Mouse (Mus musculus) heart, embryonic 14.5 days (tissue): ENCODE results near the gene Fhl2. TPM values are rescaled to one million over a fixed set of nuclear protein-coding genes. Genes with fewer than 3 reads are reported as not detected.

Experiments used
- ATAC-seq: fragments of 200-750 bp; cut with Nextera tagmentation; 2 replicates; pipeline ENCODE4 v1.8.0; 2017; ENCODE audit warnings: low read depth, moderate TSS enrichment; ENCODE audit not compliant: insufficient number of reproducible peaks, insufficient read depth, low FRiP score
- H3K27ac ChIP-seq, 2 experiments: fragments of 200-500 bp in 1 of 2; fragments of 300-500 bp in 1 of 2; sonication (generic) in 1 of 2; replicated peaks in 1 of 2; 2 replicates each; pipeline ENCODE4 v1.5.1; 2012 to 2014; ENCODE audit warnings: low read depth in 2 of 2, low read length in 2 of 2, control low read depth in 1 of 2, mild to moderate bottlenecking in 1 of 2, mixed read lengths in 1 of 2; ENCODE audit not compliant: control insufficient read depth in 1 of 2, insufficient read depth in 1 of 2
- H3K27me3 ChIP-seq: fragments of 300-500 bp; sonication (generic); 2 replicates; pipeline ENCODE4 v1.6.1; 2014; ENCODE audit warnings: mild to moderate bottlenecking, low read length, control low read depth; ENCODE audit not compliant: control insufficient read depth, insufficient read depth
- H3K36me3 ChIP-seq: fragments of 300-500 bp; sonication (generic); 2 replicates; pipeline ENCODE4 v1.6.1; 2014; ENCODE audit warnings: mild to moderate bottlenecking, control low read depth, low read length, mixed read lengths; ENCODE audit not compliant: control insufficient read depth, insufficient read depth
- H3K4me1 ChIP-seq, 2 experiments: fragments of 200-500 bp in 1 of 2; fragments of 300-500 bp in 1 of 2; sonication (generic) in 1 of 2; 2 replicates each; pipeline ENCODE4 v1.6.1; 2012 to 2014; ENCODE audit warnings: low read length in 2 of 2, control low read depth in 1 of 2, mixed read lengths in 1 of 2; ENCODE audit not compliant: control insufficient read depth in 2 of 2, insufficient read depth in 2 of 2
- H3K4me2 ChIP-seq: fragments of 300-500 bp; sonication (generic); 2 replicates; pipeline ENCODE4 v1.6.1; 2014; ENCODE audit warnings: mild to moderate bottlenecking, low read length
- H3K4me3 ChIP-seq, 2 experiments: fragments of 200-500 bp in 1 of 2; fragments of 300-500 bp in 1 of 2; sonication (generic) in 1 of 2; 2 replicates each; pipeline ENCODE4 v1.5.1; 2012 to 2014; ENCODE audit warnings: low read length in 2 of 2, mild to moderate bottlenecking in 2 of 2, control low read depth in 1 of 2, low read depth in 1 of 2, moderate library complexity in 1 of 2; ENCODE audit not compliant: control insufficient read depth in 1 of 2, insufficient read depth in 1 of 2
- H3K9ac ChIP-seq: fragments of 300-500 bp; sonication (generic); 2 replicates; pipeline ENCODE4 v1.6.1; 2014; ENCODE audit warnings: mild to moderate bottlenecking, low read length
- H3K9me3 ChIP-seq: fragments of 300-500 bp; sonication (generic); 2 replicates; pipeline ENCODE4 v1.6.1; 2016; ENCODE audit warnings: low read length, control low read depth; ENCODE audit not compliant: control insufficient read depth
- WGBS: fragments of 180-500 bp; shearing (Covaris S2); extraction: QIAGEN DNeasy Blood & Tissue Kit; methylation state at CpG from one replicate; pipeline ENCODE4 v1.1.7; 2014; 5-methylcytosine and 5-hydroxymethylcytosine counted together
- polyA plus RNA-seq: library from polyadenylated mRNA; unstranded; fragments of >200 nt; fragmentation: Nextera tagmentation; extraction: Ambion mirVana; gene quantifications from 2 replicates; pipeline ENCODE4 v1.2.1, GENCODE M21; 2014

Gene Fhl2
- polyA plus RNA-seq, 1 experiment from 2014 or later = 358 TPM

DNA sequence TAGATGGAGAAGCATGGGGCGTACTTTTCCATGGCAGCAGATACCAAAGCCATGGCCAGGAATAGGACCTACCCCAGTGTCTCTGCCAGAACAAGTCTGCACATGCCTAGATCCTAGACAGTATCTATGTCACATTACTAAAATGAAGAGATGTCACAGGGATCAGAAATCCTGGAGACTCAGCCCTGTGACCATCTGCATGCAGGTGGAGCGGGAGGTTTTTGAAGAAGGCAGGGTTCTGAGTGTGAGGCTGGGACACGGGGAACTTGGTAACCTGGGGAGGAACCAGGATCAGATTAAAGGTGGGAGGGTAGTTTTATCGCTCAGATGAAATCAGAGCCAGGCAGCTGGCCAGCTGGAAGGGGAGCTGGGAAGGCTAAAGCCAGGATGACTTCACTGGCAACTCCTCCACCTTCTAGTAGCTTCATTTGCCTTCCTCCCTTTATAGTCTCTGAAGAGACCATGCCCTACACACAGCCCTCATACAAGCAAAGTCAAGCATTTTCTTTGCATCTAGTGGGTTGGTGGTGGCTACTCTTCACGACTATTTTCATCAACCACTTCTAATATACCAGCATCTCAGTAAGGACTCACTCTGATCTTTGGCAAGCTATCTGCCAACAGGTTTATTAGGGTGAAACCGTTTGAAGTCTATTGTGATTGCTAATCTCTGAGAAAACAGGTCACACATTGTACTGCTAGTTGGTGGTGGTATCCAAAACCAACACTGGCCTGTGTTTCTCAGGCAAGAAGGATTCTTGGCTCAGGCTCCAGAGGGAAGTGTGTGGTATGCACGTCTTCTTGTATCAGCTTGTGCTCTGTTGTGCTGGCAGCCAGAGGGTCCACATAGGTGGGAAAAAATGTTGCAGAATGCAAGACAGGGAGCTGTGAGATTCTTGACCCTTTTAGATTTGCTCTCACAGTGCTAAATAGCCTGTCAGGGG lies 23.2 kb downstream of the Fhl2 start:
- Histone ChIP-seq H3K4me3 (no peak overlapping the region), H3K27ac (peak overlapping the region; percentile 58 to 70), H3K4me1 (peaks cover 27 to 66% of the 10 kb centered on the region in 2 experiments), H3K36me3 (0 out of 2 replicates have a peak, but pooled peaks cover 4% of the 10 kb centered on the region), H3K27me3 (no peaks in the 10 kb centered on the region), H3K4me2 (no peak overlapping the region), H3K9me3 (no peaks in the 10 kb centered on the region), H3K9ac (peak overlapping the region; percentile 6; the same call in 1 of the 2 replicates)
- peak; percentile 68 for ATAC-seq
- 48% methylated on average over 7 of the region's 7 CpGs for WGBS

GRCm38 (mm10) chr1:43171816-43172215 lies 25.0 kb downstream of the Fhl2 start:
- 75% methylated on average over 6 of the region's 6 CpGs for WGBS
- H3K4me2 ChIP-seq = no peak overlapping the region
- ATAC-seq = no peak
- no peaks in the 10 kb centered on the region for H3K9me3 ChIP-seq
- H3K27me3 ChIP-seq = no peaks in the 10 kb centered on the region
- no peak overlapping the region for H3K4me3 ChIP-seq
- H3K27ac ChIP-seq = peak overlapping the region; percentile 0 to 26; a peak in 2 of 4 replicates
- 0 out of 2 replicates have a peak, but pooled peaks cover 4% of the 10 kb centered on the region for H3K36me3 ChIP-seq
- no peak overlapping the region for H3K9ac ChIP-seq
- peaks cover 35 to 77% of the 10 kb centered on the region in 2 experiments for H3K4me1 ChIP-seq

- no peaks in the 10 kb centered on the region for H3K27me3 ChIP-seq
- no peak overlapping the region; the same call in 1 of the 2 replicates for H3K9ac ChIP-seq
- 0 out of 2 replicates have a peak, but pooled peaks cover 4% of the 10 kb centered on the region for H3K36me3 ChIP-seq
- no peak overlapping the region for H3K4me2 ChIP-seq
- no peaks in the 10 kb centered on the region for H3K9me3 ChIP-seq
- peaks cover 35 to 77% of the 10 kb centered on the region in 2 experiments for H3K4me1 ChIP-seq
- no peak overlapping the region for H3K4me3 ChIP-seq
- peak overlapping the region; percentile 11 to 22; a peak in 1 of 4 replicates for H3K27ac ChIP-seq
- WGBS = 25% methylated on average over 3 of the region's 3 CpGs
- no peak for ATAC-seq
Measured at GRCm38 (mm10) chr1:43171093-43171492, 25.7 kb downstream of the Fhl2 start.

DNA sequence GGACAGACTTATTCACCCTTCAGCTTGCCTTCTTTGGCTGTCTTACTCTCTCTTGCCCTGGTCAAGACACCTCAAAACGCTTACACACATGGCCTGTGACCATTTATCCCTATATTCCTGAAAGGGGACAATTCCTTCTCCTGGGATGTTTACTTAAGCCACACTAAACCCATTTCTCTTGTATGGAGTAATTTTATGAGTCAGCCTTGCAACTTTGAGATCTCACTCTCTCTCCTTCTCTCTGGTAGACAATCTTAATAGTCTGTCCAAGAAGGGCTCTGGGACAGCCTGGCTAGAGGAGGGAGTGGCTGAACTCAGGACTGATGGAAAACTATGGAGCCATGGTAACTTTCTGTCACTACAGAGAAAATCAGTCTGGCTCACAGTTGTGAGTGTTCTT lies 27.1 kb downstream of the Fhl2 start:
- WGBS = 100% methylated on average over 1 of the region's 1 CpGs
- H3K9me3 ChIP-seq = no peaks in the 10 kb centered on the region
- no peak overlapping the region for H3K4me2 ChIP-seq
- H3K9ac ChIP-seq = no peak overlapping the region
- H3K4me1 ChIP-seq = peaks cover 35 to 73% of the 10 kb centered on the region in 2 experiments
- no peak overlapping the region for H3K27ac ChIP-seq
- ATAC-seq = no peak
- peaks cover 6% of the 10 kb centered on the region for H3K36me3 ChIP-seq
- H3K27me3 ChIP-seq = no peaks in the 10 kb centered on the region
- H3K4me3 ChIP-seq = no peak overlapping the region

- Histone ChIP-seq H3K36me3 (peaks cover 7% of the 10 kb centered on the region), H3K4me1 (peaks cover 33 to 68% of the 10 kb centered on the region in 2 experiments), H3K4me2 (no peak overlapping the region), H3K4me3 (no peak overlapping the region), H3K27me3 (no peaks in the 10 kb centered on the region), H3K27ac (0 out of 4 replicates have a peak overlapping the region, but pooled peaks of 1 of the 2 experiments have one; percentile 58), H3K9ac (no peak overlapping the region), H3K9me3 (no peaks in the 10 kb centered on the region)
- 86% methylated on average over 7 of the region's 7 CpGs for WGBS
- no peak for ATAC-seq
Measured at GRCm38 (mm10) chr1:43169227-43169626, 27.6 kb downstream of the Fhl2 start.

- Histone ChIP-seq H3K36me3 (peaks cover 7% of the 10 kb centered on the region), H3K9ac (no peak overlapping the region), H3K4me3 (no peak overlapping the region), H3K27me3 (no peaks in the 10 kb centered on the region), H3K4me1 (peaks cover 31 to 62% of the 10 kb centered on the region in 2 experiments), H3K27ac (peak overlapping the region in 1 of 2 experiments; percentile 58; a peak in 1 of 4 replicates), H3K4me2 (no peak overlapping the region), H3K9me3 (no peaks in the 10 kb centered on the region)
- 59% methylated on average over 7 of the region's 7 CpGs for WGBS
- no peak for ATAC-seq
Measured at GRCm38 (mm10) chr1:43168618-43169017, 28.2 kb downstream of the Fhl2 start.

DNA sequence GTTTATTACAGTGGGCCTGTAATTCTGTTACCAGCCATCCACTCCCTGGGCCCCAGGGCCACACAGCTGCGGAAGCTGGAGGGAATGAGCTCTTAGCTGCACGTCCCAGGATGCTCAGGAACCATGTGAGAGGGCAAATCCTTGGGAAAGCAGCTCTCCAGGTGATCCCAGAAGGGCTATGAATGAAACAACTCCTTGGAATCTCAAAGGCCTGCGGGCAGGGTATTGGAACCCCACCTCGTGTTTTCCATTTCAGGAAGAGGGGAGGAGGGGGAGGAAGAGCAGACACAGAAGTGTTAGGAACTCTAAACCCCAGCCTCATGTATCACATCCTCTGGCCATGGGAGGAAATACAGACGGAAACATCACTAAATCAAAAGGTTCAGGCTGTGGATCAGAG lies 28.8 kb downstream of the Fhl2 start:
- Histone ChIP-seq H3K36me3 (peaks cover 7% of the 10 kb centered on the region), H3K27ac (peak overlapping the region; percentile 42 to 58), H3K4me1 (peaks cover 27 to 57% of the 10 kb centered on the region in 2 experiments), H3K27me3 (no peaks in the 10 kb centered on the region), H3K4me3 (no peak overlapping the region), H3K9ac (peak overlapping the region; percentile 49; the same call in 1 of the 2 replicates), H3K9me3 (no peaks in the 10 kb centered on the region), H3K4me2 (no peak overlapping the region)
- WGBS = 42% methylated on average over 5 of the region's 5 CpGs
- no peak for ATAC-seq
